Mouse (Mus musculus) limb, embryonic 13.5 days (tissue): ENCODE measurements around the gene Mroh3. TPM values are rescaled to one million over a fixed set of nuclear protein-coding genes. Genes with fewer than 3 reads are reported as not detected.

Source experiments
- ATAC-seq: fragments of 200-750 bp; cut with Nextera tagmentation; 2 replicates; pipeline ENCODE4 v1.8.0; 2017; ENCODE audit warnings: low read depth, moderate number of reproducible peaks, moderate TSS enrichment; ENCODE audit not compliant: low FRiP score
- H3K27ac ChIP-seq: fragments of 300-500 bp; sonication (generic); 2 replicates; pipeline ENCODE4 v1.5.1; 2015; ENCODE audit warnings: inconsistent platforms, mild to moderate bottlenecking, moderate library complexity
- H3K27me3 ChIP-seq: fragments of 300-500 bp; sonication (generic); 2 replicates; pipeline ENCODE4 v1.6.1; 2015; ENCODE audit warnings: mild to moderate bottlenecking, inconsistent platforms
- H3K36me3 ChIP-seq: fragments of 300-500 bp; sonication (generic); 2 replicates; pipeline ENCODE4 v1.6.1; 2015; ENCODE audit warnings: inconsistent platforms, mild to moderate bottlenecking, moderate library complexity
- H3K4me1 ChIP-seq: fragments of 300-500 bp; sonication (generic); 2 replicates; pipeline ENCODE4 v1.6.1; 2015; ENCODE audit warnings: inconsistent platforms
- H3K4me2 ChIP-seq: fragments of 300-500 bp; sonication (generic); replicated peaks from 2 replicates; pipeline ENCODE4 v1.6.1; 2015; ENCODE audit warnings: inconsistent platforms, mild to moderate bottlenecking, moderate library complexity
- H3K4me3 ChIP-seq: fragments of 300-500 bp; sonication (generic); 2 replicates; pipeline ENCODE4 v1.5.1; 2015; ENCODE audit warnings: moderate library complexity, mild to moderate bottlenecking, inconsistent platforms
- H3K9ac ChIP-seq: fragments of 300-500 bp; sonication (generic); 2 replicates; pipeline ENCODE4 v1.6.1; 2015; ENCODE audit warnings: mild to moderate bottlenecking, inconsistent platforms
- H3K9me3 ChIP-seq: fragments of 300-500 bp; sonication (generic); 2 replicates; pipeline ENCODE4 v1.6.1; 2016; ENCODE audit warnings: inconsistent platforms
- WGBS: fragments of 180-500 bp; shearing (Covaris S2); methylation state at CpG from one replicate; pipeline ENCODE4 v1.1.7; 2015; 5-methylcytosine and 5-hydroxymethylcytosine counted together
- polyA plus RNA-seq: library from polyadenylated mRNA; unstranded; fragments of >200 nt; fragmentation: Nextera tagmentation; extraction: Ambion mirVana; gene quantifications from 2 replicates; pipeline ENCODE4 v1.2.1, GENCODE M21; 2015

The Mroh3 gene
- 0.17 TPM in 1 of 2 replicates, not detected in the other for polyA plus RNA-seq

DNA sequence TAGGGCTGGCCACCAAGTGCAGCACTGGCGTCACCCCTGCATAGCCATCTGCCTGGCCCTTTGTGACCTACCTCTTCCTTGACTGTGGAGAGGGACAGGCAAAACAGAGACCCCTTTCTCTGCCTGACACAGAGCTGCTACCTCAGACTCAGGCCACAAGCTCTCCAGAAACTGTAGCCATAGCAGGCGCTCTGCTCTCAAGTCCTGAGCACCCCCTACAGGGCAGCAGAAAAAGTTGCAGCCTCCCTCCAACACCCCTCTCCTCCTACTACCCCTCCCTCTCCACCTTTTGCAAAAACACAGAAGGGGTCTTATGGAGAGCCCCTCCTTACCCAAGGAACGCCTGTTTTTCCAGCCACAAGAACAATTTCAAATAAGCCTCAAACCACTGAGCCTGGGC is at the start of gene Mroh3:
Gene Mroh3, minus strand, starts transcription at position 26 of the 400 bp plus-strand sequence.
- H3K36me3 ChIP-seq: peaks cover 51% of the 10 kb centered on the region
- no peak within 1 kb of the TSS for H3K4me3 ChIP-seq
- no peak within 1 kb of the TSS for H3K9ac ChIP-seq
- H3K9me3 ChIP-seq: no peaks in the 10 kb centered on the region
- WGBS: 50% methylated on average over 3 of the region's 3 CpGs
- no peak within 1 kb of the TSS for H3K4me2 ChIP-seq
- ATAC-seq: peak; percentile 61
- no peaks in the 10 kb centered on the region for H3K27me3 ChIP-seq
- no peaks in the 10 kb centered on the region for H3K4me1 ChIP-seq
- no peak within 1 kb of the TSS for H3K27ac ChIP-seq

DNA sequence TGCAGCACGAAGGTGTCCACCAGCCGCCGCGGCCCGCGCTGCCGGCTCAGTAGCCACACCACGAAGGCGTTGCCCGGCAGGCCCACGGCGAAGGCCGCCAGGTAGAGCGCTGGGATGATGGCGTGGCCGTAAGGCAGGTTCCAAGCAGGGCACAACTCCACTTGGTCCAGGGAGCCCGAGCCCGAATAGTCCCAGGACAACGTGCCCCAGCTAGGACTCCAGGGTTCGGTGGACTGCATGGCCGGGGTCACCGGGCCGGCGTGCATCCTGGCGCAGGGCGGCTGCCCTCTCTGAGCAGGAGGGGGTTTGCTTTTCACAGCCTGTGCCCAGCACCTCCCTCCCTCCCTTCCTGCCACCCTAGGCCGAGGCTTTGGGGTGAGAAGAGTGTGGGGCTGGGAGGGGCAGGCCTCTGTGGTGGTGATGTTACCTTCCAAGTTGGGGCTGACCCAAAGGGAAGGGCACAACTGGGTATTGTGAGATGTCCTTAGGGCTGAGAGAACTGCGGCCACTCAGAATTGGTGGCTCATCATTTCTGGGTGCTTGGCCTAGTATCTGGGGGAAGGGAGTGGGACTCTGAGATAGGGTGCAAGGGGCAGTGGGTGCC is 48.1 kb upstream of the Mroh3 start, which contains the start of gene Gpr25:
Gene Gpr25, minus strand, starts transcription at position 239 of the 604 bp plus-strand sequence.
- Histone ChIP-seq H3K4me3 (peak within 1 kb of the TSS; percentile 62), H3K4me1 (peaks cover 13% of the 10 kb centered on the region), H3K36me3 (no peaks in the 10 kb centered on the region), H3K9ac (peak within 1 kb of the TSS; percentile 75), H3K4me2 (peak within 1 kb of the TSS; percentile 94), H3K27ac (no peak within 1 kb of the TSS), H3K9me3 (no peaks in the 10 kb centered on the region), H3K27me3 (peaks cover 83% of the 10 kb centered on the region)
- no peak for ATAC-seq
- WGBS: 9% methylated on average over 28 of the region's 28 CpGs

DNA sequence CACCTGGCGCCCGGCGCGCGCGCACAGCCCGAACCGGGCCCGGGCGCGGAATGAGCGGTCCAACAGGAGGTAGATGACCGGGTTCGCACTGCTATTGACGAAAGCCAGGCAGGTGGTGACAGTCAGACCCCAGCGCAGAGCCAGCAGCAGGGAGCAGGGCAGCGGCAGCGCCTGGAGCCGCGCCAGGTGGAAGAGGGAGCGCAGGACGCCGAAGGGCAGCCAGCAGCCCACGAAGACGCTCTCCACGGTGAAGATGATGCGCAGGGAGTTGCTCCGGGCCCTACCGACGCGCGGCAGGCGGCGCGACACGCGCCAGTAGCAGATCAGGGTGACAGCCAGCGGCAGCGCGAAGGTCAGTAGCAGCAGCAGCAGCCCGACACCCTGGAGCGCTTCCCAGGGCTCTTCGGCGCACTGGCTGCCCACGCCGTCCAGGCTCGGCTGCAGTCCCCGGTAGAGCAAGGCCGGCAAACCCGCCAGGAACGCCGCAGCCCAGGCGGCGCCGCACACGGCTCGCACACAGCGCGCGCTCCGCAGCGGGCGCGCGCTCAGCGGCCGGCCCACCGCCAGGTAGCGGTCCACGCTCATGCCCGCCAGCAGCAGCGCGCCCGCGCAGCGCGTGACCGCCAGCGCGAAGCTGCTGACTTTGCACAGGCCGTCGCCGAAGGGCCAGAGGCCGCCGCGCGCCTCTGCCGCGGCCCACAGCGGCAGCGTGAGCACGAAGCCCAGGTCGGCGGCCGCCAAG is 47.4 kb upstream of the Mroh3 start:
- H3K9ac ChIP-seq: peak overlapping the region; percentile 75
- peak overlapping the region; percentile 94 for H3K4me2 ChIP-seq
- H3K36me3 ChIP-seq: no peaks in the 10 kb centered on the region
- ATAC-seq: peak; percentile 80
- under 1% methylated on average over 92 of the region's 95 CpGs for WGBS
- peaks cover 17% of the 10 kb centered on the region for H3K4me1 ChIP-seq
- peaks cover 90% of the 10 kb centered on the region for H3K27me3 ChIP-seq
- no peaks in the 10 kb centered on the region for H3K9me3 ChIP-seq
- H3K27ac ChIP-seq: no peak overlapping the region
- H3K4me3 ChIP-seq: peak overlapping the region; percentile 62

DNA sequence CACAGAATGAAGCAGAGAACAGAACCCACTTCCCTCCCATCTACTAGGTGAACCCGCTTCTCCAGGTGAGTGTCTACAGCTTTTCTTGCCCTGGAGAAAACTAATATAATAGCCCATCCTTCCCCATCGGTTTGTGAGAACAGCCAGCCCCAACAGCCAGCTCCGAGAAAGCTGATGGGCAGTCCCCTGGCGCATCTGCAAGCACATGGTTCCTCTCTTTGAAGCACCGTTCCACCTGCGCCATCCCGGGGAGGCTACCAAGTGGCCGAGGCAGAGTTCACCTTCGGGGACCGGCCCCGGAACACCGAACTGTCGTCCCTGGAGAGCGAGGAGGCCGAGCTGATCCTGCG is 46.9 kb upstream of the Mroh3 start:
- Histone ChIP-seq H3K4me3 (peak overlapping the region; percentile 62), H3K4me2 (peak overlapping the region; percentile 94), H3K36me3 (no peaks in the 10 kb centered on the region), H3K9me3 (no peaks in the 10 kb centered on the region), H3K9ac (peak overlapping the region; percentile 75), H3K4me1 (peaks cover 17% of the 10 kb centered on the region), H3K27ac (no peak overlapping the region), H3K27me3 (peaks cover 92% of the 10 kb centered on the region)
- ATAC-seq: no peak; the same call in 1 of the 2 replicates
- 4% methylated on average over 16 of the region's 16 CpGs for WGBS

DNA sequence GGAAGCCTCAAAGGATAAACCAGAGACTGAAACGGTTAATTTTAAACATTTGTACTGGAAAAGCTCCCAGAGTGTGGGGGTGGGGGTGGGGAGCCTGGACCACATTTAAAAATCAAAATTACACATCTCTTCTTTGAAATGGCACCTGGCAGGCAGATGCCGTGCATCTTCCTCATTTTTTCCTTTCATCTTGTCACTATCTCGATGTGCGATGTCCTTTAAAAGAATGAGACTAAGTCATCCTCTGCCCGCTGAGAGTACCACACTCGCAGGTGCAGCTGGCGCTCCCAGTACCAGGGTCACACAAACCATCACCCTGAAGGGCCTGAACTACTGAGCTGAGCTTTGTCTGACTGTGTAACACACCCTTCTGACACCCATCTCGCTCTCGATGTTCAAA is 45.9 kb upstream of the Mroh3 start:
- peaks cover 17% of the 10 kb centered on the region for H3K4me1 ChIP-seq
- H3K9me3 ChIP-seq: no peaks in the 10 kb centered on the region
- whole genome bisulfite sequencing: 76% methylated on average over 9 of the region's 9 CpGs
- no peak for ATAC-seq
- H3K4me2 ChIP-seq: no peak overlapping the region
- no peaks in the 10 kb centered on the region for H3K36me3 ChIP-seq
- H3K9ac ChIP-seq: no peak overlapping the region
- H3K27me3 ChIP-seq: peaks cover 86% of the 10 kb centered on the region
- no peak overlapping the region for H3K4me3 ChIP-seq
- H3K27ac ChIP-seq: no peak overlapping the region

DNA sequence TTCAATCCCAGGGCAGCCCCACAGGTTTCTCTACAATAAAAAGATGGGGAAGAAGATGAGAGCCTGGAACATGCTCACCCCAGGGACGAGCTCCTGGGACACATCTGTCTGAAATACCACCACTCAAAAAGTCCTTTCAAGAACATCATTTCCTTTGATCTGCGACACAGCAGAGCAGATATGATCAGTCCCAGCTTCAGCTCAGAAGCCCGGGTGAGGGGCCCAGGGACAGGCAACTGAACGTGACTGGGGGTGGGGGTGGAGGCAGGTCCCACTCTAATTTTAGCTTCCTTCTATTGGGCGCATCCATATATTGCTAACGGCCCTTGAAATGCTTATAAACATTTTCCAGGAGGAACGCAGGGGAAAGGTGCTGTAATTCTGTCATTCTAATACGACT is 43.0 kb upstream of the Mroh3 start:
- Histone ChIP-seq H3K9ac (no peak overlapping the region), H3K4me1 (peaks cover 14% of the 10 kb centered on the region), H3K9me3 (no peaks in the 10 kb centered on the region), H3K4me3 (no peak overlapping the region), H3K27ac (no peak overlapping the region), H3K4me2 (no peak overlapping the region), H3K27me3 (peaks cover 58% of the 10 kb centered on the region), H3K36me3 (no peaks in the 10 kb centered on the region)
- ATAC-seq: no peak
- WGBS: 22% methylated on average over 8 of the region's 8 CpGs

DNA sequence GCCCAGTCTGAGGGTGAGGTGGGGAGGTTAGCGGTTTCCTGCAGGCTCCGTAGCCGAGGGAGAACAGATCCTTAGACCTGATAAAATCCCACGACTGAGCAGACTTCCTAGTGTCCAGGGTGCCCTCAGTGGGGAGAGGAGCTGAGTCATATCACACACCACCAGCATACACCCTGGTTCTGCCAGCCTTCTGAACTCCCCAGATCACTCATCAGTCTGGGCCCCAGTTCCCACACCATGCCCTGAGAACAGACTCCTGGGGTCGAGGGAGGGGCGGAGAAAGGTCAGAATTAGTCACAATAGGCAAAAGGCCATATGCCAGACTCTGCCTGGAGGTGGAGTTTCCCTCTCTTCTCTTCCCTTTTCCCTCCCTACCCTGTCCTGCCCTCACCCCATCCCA is 42.5 kb upstream of the Mroh3 start:
- Histone ChIP-seq H3K4me1 (peaks cover 13% of the 10 kb centered on the region), H3K4me3 (no peak overlapping the region), H3K36me3 (no peaks in the 10 kb centered on the region), H3K9me3 (no peaks in the 10 kb centered on the region), H3K27ac (no peak overlapping the region), H3K4me2 (no peak overlapping the region), H3K27me3 (peaks cover 53% of the 10 kb centered on the region), H3K9ac (no peak overlapping the region)
- no peak for ATAC-seq
- WGBS: 38% methylated on average over 6 of the region's 6 CpGs

DNA sequence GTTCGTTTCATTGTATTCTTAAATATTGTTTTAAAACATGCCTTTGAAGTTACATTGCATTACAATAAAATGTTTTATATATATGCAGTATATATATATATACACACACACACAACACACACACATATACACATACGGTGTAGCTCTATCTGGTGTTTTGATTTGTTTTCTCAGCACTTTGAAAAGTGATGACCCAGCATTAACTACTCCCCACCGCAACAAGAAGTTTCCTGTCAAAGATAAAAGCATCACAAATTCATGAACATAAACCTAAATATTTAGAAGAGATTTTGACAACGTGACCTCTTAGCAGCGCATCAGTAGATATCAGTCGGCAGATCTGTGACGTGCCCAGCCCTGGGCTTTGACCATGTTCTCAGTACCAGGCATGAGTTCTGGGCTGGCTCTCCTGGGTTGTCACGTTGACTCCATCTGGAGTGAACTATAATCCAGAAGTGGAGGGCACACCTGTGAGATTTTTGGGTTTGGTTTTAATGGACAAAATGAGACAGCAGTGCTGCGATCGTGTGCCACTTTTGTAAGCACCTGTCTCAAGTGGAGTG is 42.0 kb upstream of the Mroh3 start:
- Histone ChIP-seq H3K4me1 (peaks cover 7% of the 10 kb centered on the region), H3K9ac (no peak overlapping the region), H3K4me3 (no peak overlapping the region), H3K27ac (no peak overlapping the region), H3K27me3 (peaks cover 47% of the 10 kb centered on the region), H3K36me3 (no peaks in the 10 kb centered on the region), H3K4me2 (no peak overlapping the region), H3K9me3 (no peaks in the 10 kb centered on the region)
- no peak for ATAC-seq
- 84% methylated on average over 10 of the region's 10 CpGs for WGBS

DNA sequence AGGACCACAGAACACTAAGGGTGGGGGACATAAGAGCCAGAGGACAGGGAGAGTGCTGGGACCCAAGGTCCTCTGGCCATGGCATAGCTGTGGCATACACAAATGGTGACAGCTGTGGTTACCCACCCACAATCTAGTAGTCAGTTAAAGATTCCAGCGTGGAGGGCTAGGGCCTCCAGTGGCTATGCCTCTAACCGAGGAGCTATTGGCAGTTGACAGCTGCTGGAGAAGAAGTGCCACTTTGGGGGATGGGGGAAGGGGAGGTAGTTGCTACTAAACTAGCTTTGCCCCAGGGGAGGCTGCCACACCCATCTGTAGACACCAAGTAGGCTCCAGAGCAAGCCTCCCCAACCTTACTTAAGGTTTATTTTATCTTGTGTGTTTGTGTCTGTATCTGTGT is 40.8 kb upstream of the Mroh3 start:
- Histone ChIP-seq H3K27me3 (peaks cover 36% of the 10 kb centered on the region), H3K4me3 (no peak overlapping the region), H3K9ac (no peak overlapping the region), H3K27ac (no peak overlapping the region), H3K36me3 (no peaks in the 10 kb centered on the region), H3K4me1 (peaks cover 5% of the 10 kb centered on the region; the same call in 1 of the 2 replicates), H3K9me3 (no peaks in the 10 kb centered on the region), H3K4me2 (no peak overlapping the region)
- WGBS: 10% methylated on average over 2 of the region's 2 CpGs
- no peak for ATAC-seq

DNA sequence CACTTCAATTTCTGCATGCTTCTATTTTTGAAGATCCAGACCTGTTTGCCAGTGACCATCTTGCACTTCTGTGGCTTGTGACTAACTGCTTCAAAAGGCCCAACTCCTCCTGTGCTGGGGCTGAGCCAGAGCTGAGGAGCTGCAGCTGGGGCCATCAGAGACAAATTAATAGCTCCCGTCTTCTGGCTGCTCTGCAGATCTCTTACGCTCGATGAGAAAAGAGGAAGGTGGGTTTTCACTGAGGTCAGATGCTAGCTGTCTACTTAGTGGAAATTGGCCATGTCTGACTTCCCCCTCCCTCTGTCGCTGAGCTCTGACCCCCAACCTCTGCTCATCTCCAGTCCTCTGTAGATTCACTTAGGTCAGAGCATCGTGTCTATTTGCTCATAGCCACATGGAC is 37.0 kb upstream of the Mroh3 start:
- Histone ChIP-seq H3K4me1 (no peaks in the 10 kb centered on the region), H3K27ac (no peak overlapping the region), H3K9me3 (no peaks in the 10 kb centered on the region), H3K9ac (no peak overlapping the region), H3K4me2 (no peak overlapping the region), H3K27me3 (no peaks in the 10 kb centered on the region), H3K36me3 (no peaks in the 10 kb centered on the region), H3K4me3 (no peak overlapping the region)
- 38% methylated on average over 5 of the region's 5 CpGs for WGBS
- no peak for ATAC-seq

DNA sequence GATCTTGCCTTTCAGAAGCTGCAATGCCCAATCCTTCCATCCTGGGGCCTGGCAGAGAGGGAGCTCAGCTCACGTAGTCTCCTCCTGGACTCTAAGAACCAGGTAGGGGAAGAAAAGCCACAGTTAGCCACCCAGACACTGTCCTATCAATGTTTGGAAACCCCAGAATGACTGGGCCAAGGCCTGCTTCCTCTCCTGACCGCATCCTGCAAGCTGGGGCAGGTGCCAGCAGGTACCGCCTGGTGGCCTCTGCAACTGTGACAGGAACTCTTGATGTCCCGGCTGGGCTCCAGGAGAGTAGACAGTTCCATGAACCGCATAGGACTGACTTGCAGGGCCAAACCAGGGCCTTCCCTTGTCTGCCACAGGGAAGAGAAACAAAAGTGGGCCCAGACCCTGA is 34.8 kb upstream of the Mroh3 start:
- H3K4me2 ChIP-seq: no peak overlapping the region
- no peaks in the 10 kb centered on the region for H3K4me1 ChIP-seq
- H3K9ac ChIP-seq: no peak overlapping the region
- ATAC-seq: no peak
- H3K27me3 ChIP-seq: no peaks in the 10 kb centered on the region
- H3K36me3 ChIP-seq: no peaks in the 10 kb centered on the region
- no peak overlapping the region for H3K27ac ChIP-seq
- H3K4me3 ChIP-seq: no peak overlapping the region
- no peaks in the 10 kb centered on the region for H3K9me3 ChIP-seq
- 86% methylated on average over 5 of the region's 5 CpGs for WGBS

DNA sequence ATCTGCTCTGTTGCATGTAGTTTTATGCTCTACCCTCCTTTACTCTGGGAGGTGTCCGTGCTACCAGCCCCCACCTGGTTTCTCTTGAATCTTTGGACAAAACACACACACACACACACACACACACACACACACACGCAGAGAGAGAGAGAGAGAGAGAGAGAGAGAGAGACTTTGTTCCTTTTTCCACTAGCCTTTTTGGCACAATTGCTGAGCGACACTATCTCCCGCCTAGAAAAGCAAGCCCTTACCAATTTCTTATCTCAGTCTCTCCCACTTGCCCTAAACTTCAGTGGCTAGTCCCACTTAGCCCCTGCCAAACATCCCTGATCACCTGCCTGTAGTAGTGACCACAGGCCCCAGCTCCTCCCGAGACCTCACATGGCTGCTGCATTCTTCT is 31.8 kb upstream of the Mroh3 start:
- ATAC-seq: no peak
- Histone ChIP-seq H3K4me2 (no peak overlapping the region), H3K36me3 (no peaks in the 10 kb centered on the region), H3K9ac (no peak overlapping the region), H3K27ac (no peak overlapping the region), H3K9me3 (no peaks in the 10 kb centered on the region), H3K27me3 (no peaks in the 10 kb centered on the region), H3K4me1 (no peaks in the 10 kb centered on the region), H3K4me3 (no peak overlapping the region)
- 82% methylated on average over 5 of the region's 5 CpGs for WGBS
